Mouse (Mus musculus): ENCODE data around the gene Tnn.

- TF ChIP-seq CTCF (IDR thresholded peaks at IDR 0.05; ENCODE audit: low read depth) (no peak), EP300 (IDR thresholded peaks at IDR 0.05; ENCODE audit: low read depth) (no peak)
Observed at GRCm38 (mm10) chr1:160052556-160053315, 100.6 kb downstream of the Tnn start.

Measured in liver, postnatal 0 days (tissue).